Mouse (Mus musculus): ENCODE measurements around the gene 2610008E11Rik. TPM values are rescaled to one million over a fixed set of nuclear protein-coding genes. Genes with fewer than 3 reads are reported as not detected.
A peak's percentile ranks its signal among the peaks of the same experiment; 100 is the strongest.
"Not testable (repeated sequence)": the region's sequence is repeated elsewhere in the genome, so short reads cannot be mapped to it uniquely, and the experiment has no call there.

The 2610008E11Rik gene
- total and polyA plus RNA-seq, 2 experiments from 2014 or later: 22.9 to 24.4 TPM

DNA sequence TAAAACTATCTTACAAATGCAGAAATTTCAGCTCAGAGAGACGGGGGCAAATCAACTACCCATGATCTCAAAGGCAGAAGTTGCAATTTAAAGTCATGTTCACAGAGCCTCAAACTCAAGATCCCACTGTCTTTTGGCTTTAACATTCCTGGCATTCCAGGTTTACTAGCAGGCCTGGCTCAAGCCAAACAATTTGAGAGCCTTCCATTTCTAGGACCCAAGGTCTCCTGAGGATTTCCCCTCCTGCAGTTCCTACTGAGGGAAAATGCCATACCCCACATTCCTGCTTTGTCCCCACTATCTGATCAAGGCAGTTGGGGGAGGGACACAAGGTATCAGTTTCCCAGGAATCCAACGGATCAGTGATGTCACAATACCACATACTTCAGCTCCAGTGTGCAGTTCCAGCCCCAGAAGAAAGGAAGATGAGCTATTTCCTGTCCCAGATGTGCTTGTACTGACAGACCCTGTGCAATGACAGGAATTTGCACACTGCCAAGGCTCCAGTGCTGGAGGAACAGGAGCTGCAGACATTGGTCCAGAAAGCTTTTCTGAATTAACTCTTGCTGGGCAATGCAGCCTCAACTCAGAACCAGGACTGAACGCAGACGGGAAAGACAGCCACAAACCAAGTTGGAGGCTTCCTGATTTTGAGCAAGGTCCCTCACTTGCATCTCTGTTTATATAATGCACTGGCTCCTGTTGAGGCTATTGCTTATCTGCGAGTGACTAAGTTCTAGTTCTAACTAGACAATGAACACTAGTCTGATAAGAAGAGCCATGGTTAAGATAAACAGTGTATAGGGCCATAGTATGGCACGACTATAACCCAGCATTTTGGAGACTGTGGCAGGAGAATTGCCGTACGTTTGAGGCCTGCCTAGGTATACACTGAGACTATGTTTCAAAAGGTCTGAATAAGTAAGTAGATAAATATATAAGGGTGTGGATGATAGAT, 9.2 kb upstream of the 2610008E11Rik start:
- no peaks in the 10 kb centered on the region for H3K4me1 ChIP-seq (ENCODE audit: insufficient read depth, low read length)
- 74% methylated on average over 8 of the region's 8 CpGs for WGBS
- H3K9ac ChIP-seq (replicated peaks; ENCODE audit: low read length, poor library complexity, severe bottlenecking): no peak overlapping the region
- H3K9me3 ChIP-seq (ENCODE audit: low read length): no peaks in the 10 kb centered on the region
- TF ChIP-seq CTCF (IDR thresholded peaks at IDR 0.05): no peak
- H3K27ac ChIP-seq (ENCODE audit: low read depth, low read length): no peak overlapping the region
- H3K4me3 ChIP-seq (ENCODE audit: low read depth, low read length): no peak overlapping the region
- H3K27me3 ChIP-seq (ENCODE audit: insufficient read depth, low read length): no peaks in the 10 kb centered on the region
- no peaks in the 10 kb centered on the region for H3K36me3 ChIP-seq (ENCODE audit: insufficient read depth, low read length)
- no peak overlapping the region for H3K4me2 ChIP-seq (ENCODE audit: low read depth, low read length, poor library complexity, severe bottlenecking)
- ATAC-seq (ENCODE audit: low FRiP score) (no peak), DNase-seq (ENCODE audit: low spot score) (no peak)

DNA sequence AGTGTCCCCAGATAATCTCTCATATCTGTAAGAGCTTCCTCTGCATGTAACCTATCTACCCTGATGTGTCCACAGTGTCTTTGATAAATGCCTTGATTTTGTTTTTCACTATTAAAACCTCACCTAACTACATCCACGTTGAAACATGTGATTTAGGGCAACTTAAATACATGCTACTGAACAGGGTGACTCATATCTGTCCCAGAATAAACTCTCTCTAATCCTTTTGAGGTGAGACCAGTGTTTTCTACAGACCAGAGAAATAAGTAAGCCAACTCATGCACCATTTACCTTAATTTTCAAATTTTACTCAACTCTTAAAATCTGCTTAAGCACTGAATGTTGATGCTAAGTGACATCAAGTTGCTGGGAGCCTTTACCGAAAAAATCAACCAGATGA, 694 bp downstream of the 2610008E11Rik start:
- Histone ChIP-seq H3K27ac (ENCODE audit: low read depth, low read length) (peak overlapping the region; percentile 97), H3K9me3 (ENCODE audit: low read length) (no peaks in the 10 kb centered on the region), H3K36me3 (ENCODE audit: insufficient read depth, low read length) (peaks cover 12% of the 10 kb centered on the region), H3K4me3 (ENCODE audit: low read depth, low read length) (peak overlapping the region; percentile 52), H3K4me1 (ENCODE audit: insufficient read depth, low read length) (peaks cover 14% of the 10 kb centered on the region), H3K9ac (replicated peaks; ENCODE audit: low read length, poor library complexity, severe bottlenecking) (peak overlapping the region; percentile 87), H3K27me3 (ENCODE audit: insufficient read depth, low read length) (no peaks in the 10 kb centered on the region), H3K4me2 (ENCODE audit: low read depth, low read length, poor library complexity, severe bottlenecking) (peak overlapping the region; percentile 74)
- ATAC-seq (ENCODE audit: low FRiP score): no peak
- no peak for TF ChIP-seq CTCF (IDR thresholded peaks at IDR 0.05)
- 1% methylated on average over 2 of the region's 2 CpGs for WGBS
- no peak for DNase-seq (ENCODE audit: low spot score)

- Histone ChIP-seq H3K9ac (replicated peaks; ENCODE audit: low read length, poor library complexity, severe bottlenecking) (no peak overlapping the region), H3K9me3 (ENCODE audit: low read length) (no peaks in the 10 kb centered on the region), H3K36me3 (ENCODE audit: insufficient read depth, low read length) (peaks cover 44% of the 10 kb centered on the region), H3K4me2 (ENCODE audit: low read depth, low read length, poor library complexity, severe bottlenecking) (no peak overlapping the region), H3K4me3 (ENCODE audit: low read depth, low read length) (no peak overlapping the region), H3K27me3 (ENCODE audit: insufficient read depth, low read length) (no peaks in the 10 kb centered on the region), H3K4me1 (ENCODE audit: insufficient read depth, low read length) (peaks cover 14% of the 10 kb centered on the region), H3K27ac (ENCODE audit: low read depth, low read length) (no peak overlapping the region)
- peak; percentile 31 for TF ChIP-seq CTCF (IDR thresholded peaks at IDR 0.05)
- DNase-seq (ENCODE audit: low spot score): no peak
- no peak for ATAC-seq (ENCODE audit: low FRiP score)
Observed at GRCm38 (mm10) chr10:79091731-79092130, 5.7 kb downstream of the 2610008E11Rik start.

DNA sequence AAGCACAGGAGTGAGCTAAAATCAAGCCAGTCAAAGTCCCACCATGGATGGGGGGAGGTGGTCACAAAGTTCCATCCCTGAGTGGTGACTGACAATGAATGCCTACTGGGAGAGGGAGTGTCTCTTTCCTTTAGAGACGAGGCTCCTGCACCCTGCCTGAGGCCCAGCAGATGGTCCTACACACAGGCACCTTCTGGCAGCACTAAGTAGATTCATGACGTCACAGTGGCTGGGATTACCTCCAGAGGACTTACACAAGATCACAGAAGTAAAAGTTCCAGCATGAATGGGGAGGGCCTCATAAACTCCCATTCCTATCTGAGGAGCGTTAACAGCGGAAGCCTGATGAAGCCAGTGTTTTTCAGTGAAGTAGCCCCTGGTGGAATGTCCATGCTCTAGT, 8.4 kb downstream of the 2610008E11Rik start:
- no peak for ATAC-seq (ENCODE audit: low FRiP score)
- H3K4me3 ChIP-seq (ENCODE audit: low read depth, low read length): no peak overlapping the region
- no peak overlapping the region for H3K9ac ChIP-seq (replicated peaks; ENCODE audit: low read length, poor library complexity, severe bottlenecking)
- no peaks in the 10 kb centered on the region for H3K27me3 ChIP-seq (ENCODE audit: insufficient read depth, low read length)
- peaks cover 48% of the 10 kb centered on the region for H3K36me3 ChIP-seq (ENCODE audit: insufficient read depth, low read length)
- H3K27ac ChIP-seq (ENCODE audit: low read depth, low read length): no peak overlapping the region
- H3K4me2 ChIP-seq (ENCODE audit: low read depth, low read length, poor library complexity, severe bottlenecking): no peak overlapping the region
- no peak for TF ChIP-seq CTCF (IDR thresholded peaks at IDR 0.05)
- WGBS: 61% methylated on average over 4 of the region's 4 CpGs
- H3K9me3 ChIP-seq (ENCODE audit: low read length): no peaks in the 10 kb centered on the region
- DNase-seq (ENCODE audit: low spot score): no peak
- H3K4me1 ChIP-seq (ENCODE audit: insufficient read depth, low read length): no peaks in the 10 kb centered on the region

DNA sequence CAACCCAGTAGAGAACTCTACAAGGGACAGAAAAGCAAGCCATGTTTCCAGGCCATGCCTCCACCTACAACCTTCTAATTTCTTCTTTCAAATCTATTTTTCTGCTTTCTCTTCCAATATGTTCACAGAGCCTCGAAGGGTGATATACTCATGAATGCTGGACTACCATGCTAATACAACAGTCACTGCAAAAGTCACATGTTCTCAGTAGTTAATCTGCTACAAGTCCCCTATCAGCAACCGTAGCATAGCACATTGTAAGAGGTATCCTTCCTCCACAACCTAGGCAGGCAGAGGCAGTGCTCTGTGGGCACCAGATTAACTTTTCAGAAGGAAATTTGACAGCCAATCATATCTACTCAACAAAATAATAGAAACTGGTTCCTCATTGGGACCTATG, 10.8 kb downstream of the 2610008E11Rik start:
- no peak for TF ChIP-seq CTCF (IDR thresholded peaks at IDR 0.05)
- H3K4me3 ChIP-seq (ENCODE audit: low read depth, low read length): no peak overlapping the region
- no peaks in the 10 kb centered on the region for H3K4me1 ChIP-seq (ENCODE audit: insufficient read depth, low read length)
- H3K9me3 ChIP-seq (ENCODE audit: low read length): no peaks in the 10 kb centered on the region
- H3K4me2 ChIP-seq (ENCODE audit: low read depth, low read length, poor library complexity, severe bottlenecking): no peak overlapping the region
- peaks cover 35% of the 10 kb centered on the region for H3K36me3 ChIP-seq (ENCODE audit: insufficient read depth, low read length)
- no peak overlapping the region for H3K9ac ChIP-seq (replicated peaks; ENCODE audit: low read length, poor library complexity, severe bottlenecking)
- H3K27me3 ChIP-seq (ENCODE audit: insufficient read depth, low read length): no peaks in the 10 kb centered on the region
- no peak overlapping the region for H3K27ac ChIP-seq (ENCODE audit: low read depth, low read length)
- 98% methylated on average over 2 of the region's 2 CpGs for WGBS
- DNase-seq (ENCODE audit: low spot score): no peak
- no peak for ATAC-seq (ENCODE audit: low FRiP score)

DNA sequence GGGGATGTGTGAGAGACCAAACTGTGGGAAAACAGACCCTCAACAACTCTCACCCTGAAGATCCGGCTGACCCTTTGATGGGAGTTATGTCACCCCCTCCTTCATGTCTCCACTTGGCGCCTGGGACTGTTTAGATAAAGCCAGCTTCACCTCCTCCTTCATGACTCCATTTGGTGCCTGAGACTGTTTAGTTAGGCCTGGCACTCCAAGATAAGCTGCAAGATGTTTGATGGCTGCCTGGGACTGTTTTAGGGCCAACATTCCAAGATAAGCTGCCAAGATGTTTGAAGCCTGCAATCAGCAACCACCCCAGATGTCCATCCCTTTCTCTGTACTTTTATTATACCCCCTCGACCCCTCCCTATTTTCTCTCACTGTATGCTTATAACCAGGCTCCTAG, 40.0 kb downstream of the 2610008E11Rik start:
- ATAC-seq (ENCODE audit: low FRiP score); H3K27ac ChIP-seq (ENCODE audit: low read depth, low read length); H3K36me3 ChIP-seq (ENCODE audit: insufficient read depth, low read length); H3K4me1 ChIP-seq (ENCODE audit: insufficient read depth, low read length); H3K9me3 ChIP-seq (ENCODE audit: low read length); H3K9ac ChIP-seq (replicated peaks; ENCODE audit: low read length, poor library complexity, severe bottlenecking); H3K4me2 ChIP-seq (ENCODE audit: low read depth, low read length, poor library complexity, severe bottlenecking); H3K27me3 ChIP-seq (ENCODE audit: insufficient read depth, low read length); DNase-seq (ENCODE audit: low spot score); H3K4me3 ChIP-seq (ENCODE audit: low read depth, low read length): not testable (repeated sequence)
- 92% methylated on average over 3 of the region's 3 CpGs for WGBS

GRCm38 (mm10) chr10:79042457-79042856, 54.9 kb downstream of the 2610008E11Rik start:
- H3K4me2 ChIP-seq (ENCODE audit: low read depth, low read length, poor library complexity, severe bottlenecking); DNase-seq (ENCODE audit: low spot score); ATAC-seq (ENCODE audit: low FRiP score); H3K9me3 ChIP-seq (ENCODE audit: low read length); H3K36me3 ChIP-seq (ENCODE audit: insufficient read depth, low read length); H3K9ac ChIP-seq (replicated peaks; ENCODE audit: low read length, poor library complexity, severe bottlenecking); H3K4me3 ChIP-seq (ENCODE audit: low read depth, low read length); H3K4me1 ChIP-seq (ENCODE audit: insufficient read depth, low read length); H3K27ac ChIP-seq (ENCODE audit: low read depth, low read length); H3K27me3 ChIP-seq (ENCODE audit: insufficient read depth, low read length): not testable (repeated sequence)
- WGBS: 81% methylated on average over 2 of the region's 2 CpGs
